ENCODE assay signal across 8 mouse cellular contexts in the genomic region with DNA sequence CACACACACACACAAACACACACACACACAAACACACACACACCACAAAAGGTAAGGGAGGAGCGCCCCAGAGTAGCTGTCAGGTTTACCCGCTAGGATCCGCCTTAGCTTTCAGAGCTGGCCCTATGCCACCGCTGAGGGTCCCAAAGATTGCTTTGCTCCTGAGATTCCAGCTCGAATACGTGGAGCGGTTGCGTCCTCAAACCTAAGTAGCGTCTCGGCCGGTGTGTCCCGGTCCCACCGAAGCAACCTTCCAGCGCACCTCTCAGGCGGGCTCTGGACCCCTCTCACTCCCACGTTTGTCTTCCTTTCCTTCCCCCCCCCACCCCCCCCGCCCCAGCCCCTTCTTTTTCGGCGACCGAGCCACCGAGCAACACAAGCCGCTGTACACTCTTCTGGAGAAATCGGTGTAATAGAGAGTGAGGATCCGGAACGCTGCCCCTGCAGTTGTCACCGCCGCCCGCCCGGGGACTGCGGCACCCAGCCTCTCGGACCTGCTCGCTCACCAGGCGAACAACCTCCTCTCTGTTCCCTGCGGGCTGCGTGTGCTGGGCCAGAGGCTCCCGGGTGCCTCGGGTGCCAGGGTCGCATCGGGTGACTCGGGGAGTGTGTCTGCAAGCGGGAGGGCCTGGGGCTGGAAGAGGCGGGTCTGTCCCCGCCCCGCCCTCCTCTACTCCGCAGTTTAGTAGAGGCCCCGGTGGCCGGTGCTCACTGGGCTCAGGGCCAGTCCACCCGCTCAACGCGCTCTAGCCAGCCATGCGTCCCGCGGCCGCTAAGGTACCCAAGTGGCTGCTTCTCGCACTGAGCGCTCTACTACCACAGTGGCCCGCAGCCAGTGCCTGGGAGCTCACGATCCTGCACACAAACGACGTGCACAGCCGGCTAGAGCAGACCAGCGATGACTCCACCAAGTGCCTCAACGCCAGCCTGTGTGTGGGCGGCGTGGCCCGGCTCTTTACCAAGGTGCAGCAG. TPM values are rescaled to one million over a fixed set of nuclear protein-coding genes. Genes with fewer than 3 reads are reported as not detected.
DNase-seq lines count a peak whose midpoint lies in the region; ATAC-seq and TF ChIP-seq lines count a peak whose summit lies in the region.

A gene (plus strand): TSS at position 268 of the 972 bp plus-strand sequence.

- H3K36me3 ChIP-seq in forebrain, embryonic 12.5 days (replicated peaks) = no peaks in the 10 kb centered on the region
- H3K36me3 ChIP-seq in heart, embryonic 15.5 days = no peaks in the 10 kb centered on the region
- no peaks in the 10 kb centered on the region for H3K36me3 ChIP-seq in liver, embryonic 13.5 days
- H3K36me3 ChIP-seq in stomach, postnatal 0 days (ENCODE audit: control insufficient read depth, insufficient read depth, low read length) = no peaks in the 10 kb centered on the region

- peaks cover 11% of the 10 kb centered on the region for H3K4me1 ChIP-seq in forebrain, embryonic 12.5 days
- peaks cover 5% of the 10 kb centered on the region for H3K4me1 ChIP-seq in heart, embryonic 15.5 days (replicated peaks)
- peaks cover 6% of the 10 kb centered on the region for H3K4me1 ChIP-seq in liver, embryonic 13.5 days (replicated peaks)
- H3K4me1 ChIP-seq in stomach, postnatal 0 days (replicated peaks; ENCODE audit: control insufficient read depth, insufficient read depth) = 0 out of 2 replicates have a peak, but pooled peaks cover 3% of the 10 kb centered on the region

- peaks cover 53% of the 10 kb centered on the region for H3K27me3 ChIP-seq in forebrain, embryonic 12.5 days
- no peaks in the 10 kb centered on the region for H3K27me3 ChIP-seq in heart, embryonic 15.5 days
- peaks cover 42% of the 10 kb centered on the region for H3K27me3 ChIP-seq in liver, embryonic 13.5 days
- no peaks in the 10 kb centered on the region for H3K27me3 ChIP-seq in stomach, postnatal 0 days (ENCODE audit: control insufficient read depth, insufficient read depth, low read length)

- H3K4me3 ChIP-seq in forebrain, embryonic 12.5 days (replicated peaks) = peak within 1 kb of the TSS; percentile 50
- peak within 1 kb of the TSS; percentile 67 for H3K4me3 ChIP-seq in heart, embryonic 15.5 days
- H3K4me3 ChIP-seq in liver, embryonic 13.5 days (replicated peaks) = peak within 1 kb of the TSS; percentile 55
- peak within 1 kb of the TSS; percentile 61 for H3K4me3 ChIP-seq in stomach, postnatal 0 days (ENCODE audit: low read depth, low read length)

- H3K4me2 ChIP-seq in forebrain, embryonic 12.5 days = peak within 1 kb of the TSS; percentile 82
- H3K4me2 ChIP-seq in heart, embryonic 15.5 days = peak within 1 kb of the TSS; percentile 93
- peak within 1 kb of the TSS; percentile 71 for H3K4me2 ChIP-seq in liver, embryonic 13.5 days
- peak within 1 kb of the TSS; percentile 80 for H3K4me2 ChIP-seq in stomach, postnatal 0 days (replicated peaks; ENCODE audit: low read depth)

- under 1% methylated on average over 65 of the region's 66 CpGs for WGBS in forebrain, embryonic 12.5 days
- under 1% methylated on average over 65 of the region's 66 CpGs for WGBS in heart, embryonic 15.5 days
- 2% methylated on average over 63 of the region's 66 CpGs for WGBS in liver, embryonic 13.5 days (ENCODE audit: insufficient replicate concordance)
- 2% methylated on average over 54 of the region's 66 CpGs for WGBS in stomach, postnatal 0 days

- peak; percentile 70 for DNase-seq in CD4-positive helper T cell, adult 2 months (ENCODE audit: low read depth, low spot score)
- peak; percentile 81 for DNase-seq in brain, embryonic 14.5 days (ENCODE audit: low read depth)
- DNase-seq in kidney, postnatal 14 days = peak; percentile 88
- DNase-seq in liver, embryonic 13.5 days = peak; percentile 18
- peak; percentile 77 for DNase-seq in neural tube, embryonic 10.5 days (ENCODE audit: extremely low spot score, low spot score)
- peak; percentile 91 for DNase-seq in stomach, postnatal 0 days (ENCODE audit: low spot score)

- 0 out of 2 replicates have a peak, but pooled peaks have one; percentile 4 for TF ChIP-seq CTCF in brain, embryonic 14.5 days (IDR thresholded peaks at IDR 0.05; ENCODE audit: borderline replicate concordance, extremely low read depth, insufficient read depth, insufficient read length)
- TF ChIP-seq CTCF in stomach, postnatal 0 days (IDR thresholded peaks at IDR 0.05; ENCODE audit: low read depth) = no peak; the same call in 1 of the 2 replicates

- H3K9me3 ChIP-seq in forebrain, embryonic 12.5 days = no peaks in the 10 kb centered on the region
- no peaks in the 10 kb centered on the region for H3K9me3 ChIP-seq in heart, embryonic 15.5 days (replicated peaks)
- no peaks in the 10 kb centered on the region for H3K9me3 ChIP-seq in liver, embryonic 13.5 days (replicated peaks)
- H3K9me3 ChIP-seq in stomach, postnatal 0 days (ENCODE audit: control insufficient read depth, low read length) = no peaks in the 10 kb centered on the region

- no peak for TF ChIP-seq EP300 in stomach, postnatal 0 days (optimal IDR thresholded peaks at IDR 0.05)

- H3K9ac ChIP-seq in forebrain, embryonic 12.5 days = peak within 1 kb of the TSS; percentile 59
- H3K9ac ChIP-seq in heart, embryonic 15.5 days = peak within 1 kb of the TSS; percentile 59
- H3K9ac ChIP-seq in liver, embryonic 13.5 days = peak within 1 kb of the TSS; percentile 56; the same call in 1 of the 2 replicates
- peak within 1 kb of the TSS; percentile 68 for H3K9ac ChIP-seq in stomach, postnatal 0 days (ENCODE audit: low read length)

- H3K27ac ChIP-seq in forebrain, embryonic 12.5 days = no peak within 1 kb of the TSS
- peak within 1 kb of the TSS; percentile 75 for H3K27ac ChIP-seq in heart, embryonic 15.5 days
- no peak within 1 kb of the TSS for H3K27ac ChIP-seq in liver, embryonic 13.5 days
- peak within 1 kb of the TSS; percentile 83 for H3K27ac ChIP-seq in stomach, postnatal 0 days (replicated peaks)

- peak; percentile 92 for ATAC-seq in forebrain, embryonic 12.5 days (ENCODE audit: low FRiP score)
- peak; percentile 98 for ATAC-seq in heart, embryonic 15.5 days (replicated peaks; ENCODE audit: insufficient number of reproducible peaks, insufficient read depth, low FRiP score, low read depth)
- ATAC-seq in liver, embryonic 13.5 days (ENCODE audit: low read depth) = peak; percentile 90
- peak; percentile 96 for ATAC-seq in stomach, postnatal 0 days (ENCODE audit: low FRiP score, low TSS enrichment)

- no peak for TF ChIP-seq POLR2A in brain, embryonic 14.5 days (IDR thresholded peaks at IDR 0.05; ENCODE audit: borderline replicate concordance, extremely low read depth, insufficient read depth, insufficient read length, poor library complexity, severe bottlenecking)

RNA-seq across cellular contexts. Expression of the gene that starts here (rescaled TPM):
- polyA plus RNA-seq in brain, embryonic 14.5 days (2012; rRNA removed) = 1.7 and 2.5 TPM in 2 replicates
- 0.60 and 0.78 TPM in 2 replicates for polyA plus RNA-seq in forebrain, embryonic 12.5 days (2016; fragmentation: Nextera tagmentation; extraction: Ambion mirVana)
- 4.4 and 5.0 TPM in 2 replicates for polyA plus RNA-seq in heart, embryonic 15.5 days (2015; fragmentation: Nextera tagmentation; extraction: Ambion mirVana)
- polyA plus RNA-seq in liver, embryonic 13.5 days (2015; fragmentation: Nextera tagmentation; extraction: Ambion mirVana) = 6.5 and 8.6 TPM in 2 replicates
- 52.7 and 55.9 TPM in 2 replicates for polyA plus RNA-seq in stomach, postnatal 0 days (2015; fragmentation: Nextera tagmentation; extraction: Ambion mirVana)

Comparison
In these comparisons a context has a peak if more than half of its experiments do, and no peak if none do; other contexts are left out.
1. Peak in ATAC-seq, H3K4me3 ChIP-seq, H3K9ac ChIP-seq and H3K4me2 ChIP-seq in forebrain, embryonic 12.5 days; RNA of the gene not detected or under 1 TPM.
2. DNase-seq: peak in every context shown above with its lines; median percentile 91 in stomach, postnatal 0 days; 88 in kidney, postnatal 14 days; 81 in brain, embryonic 14.5 days; 77 in neural tube, embryonic 10.5 days; 70 in CD4-positive helper T cell, adult 2 months; 18 in liver, embryonic 13.5 days.
3. H3K27ac ChIP-seq: peak in heart, embryonic 15.5 days (single experiment) and stomach, postnatal 0 days (single experiment); none in forebrain, embryonic 12.5 days (single experiment) and liver, embryonic 13.5 days (single experiment).
4. Peak in every context shown above with its lines, with median percentiles within 50 percentile points of each other: ATAC-seq, H3K4me2 ChIP-seq, H3K4me3 ChIP-seq and H3K9ac ChIP-seq.